Mouse (Mus musculus) bone marrow, adult 2 months (tissue): ENCODE measurements around the gene Mpc2. TPM values are rescaled to one million over a fixed set of nuclear protein-coding genes. Genes with fewer than 3 reads are reported as not detected.

Experiments
- H3K27ac ChIP-seq: fragments of 200-500 bp; 2 replicates; pipeline ENCODE4 v1.5.1; 2012; ENCODE audit warnings: low read depth, mild to moderate bottlenecking, control low read depth, inconsistent platforms, low read length; ENCODE audit not compliant: control insufficient read depth, poor library complexity, insufficient read depth
- H3K4me1 ChIP-seq: fragments of 200-500 bp; 2 replicates; pipeline ENCODE4 v1.6.1; 2011; ENCODE audit warnings: low read length; ENCODE audit not compliant: control insufficient read depth, insufficient read depth
- H3K4me3 ChIP-seq: fragments of 200-500 bp; replicated peaks from 2 replicates; pipeline ENCODE3; 2011; ENCODE audit warnings: mild to moderate bottlenecking, low read depth, low read length, control low read depth; ENCODE audit not compliant: control insufficient read depth
- CTCF ChIP-seq: fragments of 200-500 bp; IDR thresholded peaks from 2 replicates; pipeline ENCODE4 v1.5.1; 2011; ENCODE audit warnings: low read length, control low read depth; ENCODE audit not compliant: control insufficient read depth, insufficient read depth
- POLR2A ChIP-seq: fragments of 200-500 bp; IDR thresholded peaks from 2 replicates; pipeline ENCODE4 v1.6.1; 2011; ENCODE audit warnings: low read depth, mild to moderate bottlenecking, control low read depth, low read length, borderline replicate concordance; ENCODE audit not compliant: control insufficient read depth
- WGBS: fragments of 180-500 bp; shearing (Covaris S2); methylation state at CpG from one replicate; pipeline ENCODE4 v1.1.7; 2018; 5-methylcytosine and 5-hydroxymethylcytosine counted together
- polyA plus RNA-seq: library from polyadenylated mRNA; stranded (reverse); fragments of >200 nt; gene quantifications from 2 replicates; pipeline ENCODE4 v1.2.4, GENCODE M21; 2011; ENCODE audit warnings: low replicate concordance; ENCODE audit not compliant: missing spikeins, insufficient read depth, insufficient read length

The Mpc2 gene
- polyA plus RNA-seq, 1 experiment, result 45.4 TPM

- Histone ChIP-seq H3K4me1 (no peaks in the 10 kb centered on the region; the same call in 1 of the 2 replicates), H3K4me3 (peak overlapping the region; percentile 81), H3K27ac (peak overlapping the region; percentile 95)
- no peak for TF ChIP-seq CTCF
- no peak for TF ChIP-seq POLR2A
- WGBS, result under 1% methylated on average over 60 of the region's 60 CpGs
These were observed 795 bp upstream of the Mpc2 start for GRCm38 (mm10) chr1:165459503-165460181.

DNA sequence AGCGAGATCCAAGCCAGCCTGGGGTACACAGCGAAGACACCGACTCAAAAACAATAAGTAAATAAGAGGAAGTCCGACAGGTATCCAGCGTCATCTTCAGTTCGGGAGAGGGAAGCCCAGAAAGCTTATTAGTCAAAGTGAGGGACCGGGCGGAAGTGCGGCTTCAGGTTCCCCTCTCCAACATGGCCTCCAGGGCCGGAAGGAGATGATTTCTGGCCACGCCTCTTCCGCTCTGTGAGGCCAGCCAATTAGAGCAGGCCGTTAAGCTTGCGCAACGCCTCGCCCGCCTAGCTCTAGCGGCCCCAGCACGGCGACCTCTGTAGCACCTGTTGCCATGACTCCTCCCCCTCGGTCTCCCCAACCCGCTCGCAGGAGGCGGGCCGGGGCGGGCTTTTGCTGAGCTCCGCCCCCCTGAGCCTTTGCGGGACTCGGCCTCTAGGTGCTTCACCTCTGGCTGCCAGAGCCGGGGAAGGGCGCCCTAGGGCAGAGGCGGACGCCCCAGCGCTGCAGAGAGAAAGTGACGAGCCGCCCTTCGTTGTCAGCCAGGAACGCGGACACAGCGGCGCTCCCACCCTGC lies 452 bp downstream of the Mpc2 start:
- TF ChIP-seq POLR2A, result peak; percentile 99
- TF ChIP-seq CTCF, result peak; percentile 34; the same call in 1 of the 2 replicates
- 1% methylated on average over 41 of the region's 41 CpGs for WGBS
- no peaks in the 10 kb centered on the region; the same call in 1 of the 2 replicates for H3K4me1 ChIP-seq
- peak overlapping the region; percentile 95 for H3K27ac ChIP-seq
- H3K4me3 ChIP-seq, result peak overlapping the region; percentile 91

GRCm38 (mm10) chr1:165461681-165462080 lies 1.2 kb downstream of the Mpc2 start:
- no peaks in the 10 kb centered on the region; the same call in 1 of the 2 replicates for H3K4me1 ChIP-seq
- WGBS, result 2% methylated on average over 9 of the region's 9 CpGs
- TF ChIP-seq CTCF (no peak), POLR2A (no peak)
- H3K27ac ChIP-seq, result peak overlapping the region; percentile 95
- peak overlapping the region; percentile 91 for H3K4me3 ChIP-seq

DNA sequence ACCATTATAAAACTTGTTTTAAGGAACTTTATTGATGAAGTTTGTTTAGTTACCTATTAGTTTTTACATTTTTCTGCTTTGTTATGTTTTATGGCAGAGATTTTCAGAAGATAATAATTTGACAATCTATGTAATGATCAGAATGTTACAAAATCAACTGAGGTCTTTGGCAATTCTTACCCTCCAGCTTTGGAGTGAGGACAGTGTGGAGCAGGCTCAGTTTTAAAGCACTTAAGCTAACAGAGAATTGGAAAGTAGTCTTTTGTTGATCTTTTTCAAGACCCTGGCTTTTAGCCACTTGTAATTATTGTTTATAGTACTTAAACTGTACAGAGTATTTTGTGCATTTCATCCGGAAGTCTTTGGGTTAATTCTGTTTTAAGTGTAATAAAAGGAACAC lies 2.4 kb downstream of the Mpc2 start:
- no peak for TF ChIP-seq POLR2A
- no peak for TF ChIP-seq CTCF
- no peaks in the 10 kb centered on the region; the same call in 1 of the 2 replicates for H3K4me1 ChIP-seq
- WGBS, result 84% methylated on average over 1 of the region's 1 CpGs
- no peak overlapping the region for H3K27ac ChIP-seq
- H3K4me3 ChIP-seq, result no peak overlapping the region

DNA sequence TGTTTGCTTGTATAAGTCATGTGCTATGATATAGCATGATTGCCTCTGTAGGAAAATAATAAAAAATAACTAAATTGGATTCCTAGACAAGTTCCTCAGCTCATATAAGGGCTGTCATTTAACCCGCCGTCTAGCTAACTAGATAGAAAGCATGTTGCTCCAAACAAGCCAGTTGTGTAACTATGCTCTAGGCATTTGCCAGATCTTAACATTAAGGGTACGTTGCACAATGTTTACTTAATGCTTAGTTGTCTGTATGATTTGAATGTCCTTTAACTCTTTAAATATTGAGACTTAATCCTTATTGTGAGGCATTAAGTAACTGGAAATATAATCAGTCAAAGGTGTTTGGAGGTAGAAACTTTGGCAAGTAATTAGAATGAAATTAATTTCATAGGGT lies 4.1 kb downstream of the Mpc2 start:
- TF ChIP-seq CTCF (no peak), POLR2A (no peak)
- H3K4me3 ChIP-seq, result no peak overlapping the region
- H3K27ac ChIP-seq, result no peak overlapping the region
- H3K4me1 ChIP-seq, result no peaks in the 10 kb centered on the region; the same call in 1 of the 2 replicates
- 67% methylated on average over 3 of the region's 3 CpGs for WGBS

- no peak overlapping the region for H3K4me3 ChIP-seq
- H3K4me1 ChIP-seq, result no peaks in the 10 kb centered on the region; the same call in 1 of the 2 replicates
- TF ChIP-seq POLR2A, result no peak
- H3K27ac ChIP-seq, result no peak overlapping the region
These were observed 8.5 kb downstream of the Mpc2 start for GRCm38 (mm10) chr1:165468971-165469370.

- Histone ChIP-seq H3K27ac (no peak overlapping the region), H3K4me3 (no peak overlapping the region), H3K4me1 (no peaks in the 10 kb centered on the region; the same call in 1 of the 2 replicates)
- no peak for TF ChIP-seq CTCF
- TF ChIP-seq POLR2A, result no peak
These were observed 9.3 kb downstream of the Mpc2 start for GRCm38 (mm10) chr1:165469717-165470116.

- 22% methylated on average over 1 of the region's 1 CpGs for WGBS
- no peak overlapping the region for H3K27ac ChIP-seq
- H3K4me3 ChIP-seq, result no peak overlapping the region
- H3K4me1 ChIP-seq, result no peaks in the 10 kb centered on the region; the same call in 1 of the 2 replicates
- TF ChIP-seq POLR2A, result no peak
- no peak for TF ChIP-seq CTCF
These were observed 11.1 kb downstream of the Mpc2 start for GRCm38 (mm10) chr1:165471490-165471889.

GRCm38 (mm10) chr1:165484688-165485233 lies 24.3 kb downstream of the Mpc2 start, which contains the start of gene Adcy10:
Gene Adcy10, plus strand, starts transcription at chr1:165485183.
- H3K4me3 ChIP-seq, result no peak within 1 kb of the TSS
- 57% methylated on average over 8 of the region's 8 CpGs for WGBS

More at GRCm38 (mm10) chr1:165484688-165485233, 24.3 kb downstream of the Mpc2 start, which contains the start of gene Adcy10:
- Histone ChIP-seq H3K27ac (peak within 1 kb of the TSS; percentile 22; the same call in 1 of the 2 replicates), H3K4me1 (peaks cover 2% of the 10 kb centered on the region; the same call in 1 of the 2 replicates)
- TF ChIP-seq POLR2A, result no peak
- no peak for TF ChIP-seq CTCF
